Mouse (Mus musculus): ENCODE data around the gene Olfr54. TPM values are rescaled to one million over a fixed set of nuclear protein-coding genes. Genes with fewer than 3 reads are reported as not detected.

The Olfr54 gene
- not detected in 2 replicates for polyA plus RNA-seq (2012; rRNA removed)

DNA sequence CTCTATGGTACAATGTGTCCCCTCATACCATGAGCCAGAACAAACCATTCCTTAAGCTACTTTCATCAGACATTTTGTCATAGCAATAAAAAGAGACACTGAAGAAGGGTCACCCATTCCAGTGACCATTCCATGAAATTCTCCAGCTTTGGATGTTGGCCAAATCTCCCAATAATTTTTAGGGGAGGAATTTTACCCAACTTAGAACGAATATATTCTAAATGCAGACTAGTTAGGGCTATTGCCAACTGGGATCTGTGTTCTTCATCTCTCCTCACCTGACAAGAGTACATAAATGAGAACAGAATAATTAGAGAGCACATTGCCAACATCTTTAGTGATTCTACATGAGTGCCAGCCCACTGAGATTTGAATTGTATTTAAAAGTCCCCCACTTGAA lies at the start of gene Olfr54:
Gene Olfr54, plus strand, starts transcription at position 301 of the 400 bp plus-strand sequence.

DNA sequence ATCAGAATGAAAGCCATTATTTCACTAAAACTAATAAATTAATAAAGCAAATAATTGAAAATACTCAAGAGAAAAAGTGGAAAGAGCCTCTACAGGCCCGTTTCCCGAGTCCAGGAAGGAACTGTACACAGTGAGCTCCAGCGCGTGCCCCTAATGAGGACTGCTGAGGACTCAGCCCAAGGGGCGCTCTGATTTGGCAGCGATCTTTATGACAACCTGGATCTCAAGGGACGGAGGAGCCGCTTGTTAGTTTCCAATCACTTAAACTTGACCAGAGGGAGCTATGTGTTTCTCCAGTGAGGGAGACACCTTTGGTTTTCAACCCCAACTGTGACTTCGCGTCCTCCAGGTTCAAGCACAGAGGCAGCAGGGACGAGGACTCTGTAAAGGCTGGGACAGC lies 47.8 kb upstream of the Olfr54 start, which contains the start of gene Olfr1378:
Gene Olfr1378, plus strand, starts transcription at position 301 of the 400 bp plus-strand sequence.

DNA sequence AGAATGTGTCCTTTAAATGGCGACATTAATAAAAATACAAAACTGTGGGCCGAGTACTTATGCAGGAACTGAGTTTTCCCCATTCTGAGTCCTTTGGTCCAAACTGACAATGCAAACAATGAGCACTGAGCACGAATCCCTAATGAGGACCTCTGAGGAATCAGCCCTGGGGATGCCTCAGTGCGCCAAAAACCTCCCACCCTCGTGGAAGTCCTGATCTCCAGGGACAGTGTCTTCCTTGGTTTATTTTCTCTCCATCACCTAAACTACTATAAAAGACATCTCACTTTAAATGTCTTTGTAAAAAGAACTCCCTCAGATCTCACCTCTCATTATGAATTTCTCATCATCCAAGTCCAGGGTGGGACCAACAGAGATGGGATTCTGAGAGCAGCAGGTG lies 32.4 kb upstream of the Olfr54 start, which contains the start of gene Olfr1377:
Gene Olfr1377, plus strand, starts transcription at position 301 of the 400 bp plus-strand sequence.

DNA sequence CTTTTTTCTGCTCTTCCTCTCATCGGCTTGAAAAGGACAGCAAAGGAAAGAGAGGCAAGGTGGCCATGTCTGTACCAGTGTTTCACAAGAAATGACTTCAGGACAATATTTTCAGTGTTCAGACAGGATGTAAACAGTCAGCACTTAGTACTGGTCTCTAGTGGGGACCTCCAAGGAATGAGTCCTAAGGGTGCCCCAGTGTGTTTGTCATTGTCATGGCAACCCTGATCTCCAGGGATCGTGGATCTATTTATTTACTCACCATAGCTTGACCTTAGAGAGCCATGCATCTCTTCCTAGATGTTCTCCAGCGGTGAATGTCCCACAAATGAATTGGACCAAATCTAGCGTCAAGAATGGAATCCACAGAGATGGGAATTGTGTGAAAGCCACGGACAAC lies 10.7 kb upstream of the Olfr54 start, which contains the start of gene Olfr51:
Gene Olfr51, plus strand, starts transcription at position 301 of the 400 bp plus-strand sequence.

DNA sequence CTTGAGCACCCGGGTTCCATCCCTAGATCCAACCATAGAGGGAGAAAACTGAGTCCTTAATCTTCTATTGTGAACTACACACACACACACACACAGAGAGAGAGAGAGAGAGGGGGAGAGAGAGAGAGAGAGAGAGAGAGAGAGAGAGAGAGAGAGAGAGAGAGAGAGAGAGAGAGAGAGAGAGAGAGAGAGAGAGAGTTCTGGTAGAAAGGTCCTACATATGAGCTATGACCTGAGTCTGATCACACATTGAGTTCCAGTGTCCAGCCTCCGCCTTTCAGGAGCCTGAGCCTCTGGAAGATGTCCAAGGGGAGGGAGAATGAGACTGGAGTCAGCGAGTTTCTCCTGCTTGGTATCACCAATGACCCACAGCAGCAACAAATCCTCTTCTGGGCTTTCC lies 33.8 kb downstream of the Olfr54 start, which contains the start of gene Olfr1375:
Gene Olfr1375, plus strand, starts transcription at position 301 of the 400 bp plus-strand sequence.

DNA sequence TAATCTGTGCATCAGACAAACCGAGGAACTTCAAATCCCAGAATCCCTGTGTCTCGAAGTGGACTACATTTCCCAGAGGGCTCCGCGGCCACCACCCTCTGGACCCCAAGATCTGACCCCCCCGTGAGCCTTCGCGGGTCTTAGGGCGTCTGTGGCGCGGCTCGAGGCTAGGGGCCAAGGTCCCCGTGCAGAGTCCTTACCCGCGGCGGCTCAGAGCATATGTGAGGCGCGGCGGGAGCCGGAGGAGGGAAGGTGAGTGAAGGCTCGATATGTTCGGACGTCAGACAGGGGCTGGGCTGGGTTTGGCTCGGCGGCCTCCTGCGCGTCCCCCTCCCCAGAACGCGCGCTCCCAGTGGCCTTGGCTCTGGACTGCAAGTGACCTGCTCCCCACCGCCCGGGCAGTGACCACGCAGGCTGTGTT lies 45.1 kb downstream of the Olfr54 start, which contains the start of gene Zfp354a:
Gene Zfp354a, plus strand, starts transcription at position 107 of the 421 bp plus-strand sequence.

Other genes starting within 250 kb of the Olfr54 start
- gene Zfp354c, start 186.5 kb upstream of the Olfr54 start, polyA plus RNA-seq (2012; rRNA removed): 0.32 and 0.48 TPM in 2 replicates
- gene Zfp879, start 172.7 kb upstream of the Olfr54 start, polyA plus RNA-seq (2012; rRNA removed): 0.08 and 0.11 TPM in 2 replicates
- 0.06 and 0.08 TPM in 2 replicates for gene Grm6, start 163.6 kb upstream of the Olfr54 start, polyA plus RNA-seq (2012; rRNA removed)
- gene Zfp454, start 126.6 kb upstream of the Olfr54 start, polyA plus RNA-seq (2012; rRNA removed): 0.20 and 0.23 TPM in 2 replicates
- 0.66 and 0.73 TPM in 2 replicates for gene Zfp2, start 98.1 kb upstream of the Olfr54 start, polyA plus RNA-seq (2012; rRNA removed)
- 0.17 and 0.24 TPM in 2 replicates for gene Zfp354b, start 82.6 kb upstream of the Olfr54 start, polyA plus RNA-seq (2012; rRNA removed)
- not detected in 2 replicates for gene 4933414I15Rik, start 70.5 kb upstream of the Olfr54 start, polyA plus RNA-seq (2012; rRNA removed)
- gene Prop1, start 60.5 kb upstream of the Olfr54 start, polyA plus RNA-seq (2012; rRNA removed): 0.02 and 0.04 TPM in 2 replicates
- not detected in 2 replicates for gene Olfr1378, start 47.7 kb upstream of the Olfr54 start, polyA plus RNA-seq (2012; rRNA removed)
- not detected in 2 replicates for gene Olfr1377, start 32.3 kb upstream of the Olfr54 start, polyA plus RNA-seq (2012; rRNA removed)
- not detected in 2 replicates for gene Olfr51, start 10.6 kb upstream of the Olfr54 start, polyA plus RNA-seq (2012; rRNA removed)
- gene Olfr1375, start 33.9 kb downstream of the Olfr54 start, polyA plus RNA-seq (2012; rRNA removed): not detected in 2 replicates
- gene Zfp354a, start 45.0 kb downstream of the Olfr54 start, polyA plus RNA-seq (2012; rRNA removed): 1.8 and 2.6 TPM in 2 replicates
- gene Gm12569, start 206.2 kb downstream of the Olfr54 start, polyA plus RNA-seq (2012; rRNA removed): not detected in 2 replicates
- gene Clk4, start 247.5 kb downstream of the Olfr54 start, polyA plus RNA-seq (2012; rRNA removed): 66.1 and 71.3 TPM in 2 replicates
- 0.35 and 0.50 TPM in 2 replicates for gene BC049762, start 248.8 kb downstream of the Olfr54 start, polyA plus RNA-seq (2012; rRNA removed)

Data from liver, embryonic 18 days (tissue).